Mouse (Mus musculus) liver, embryonic 14.5 days (tissue): ENCODE data around the gene Rps12-ps3. TPM values are rescaled to one million over a fixed set of nuclear protein-coding genes. Genes with fewer than 3 reads are reported as not detected.
A peak's percentile ranks its signal among the peaks of the same experiment; 100 is the strongest.

Experiments
- ATAC-seq: fragments of 200-750 bp; cut with Nextera tagmentation; 2 replicates; pipeline ENCODE4 v1.8.0; 2017; ENCODE audit warnings: moderate number of reproducible peaks, mild to moderate bottlenecking, moderate library complexity; ENCODE audit not compliant: insufficient read depth
- DNase-seq, 3 experiments: peaks; one replicate each; pipeline ENCODE4 v3.0.0-alpha.2; 2012 to 2013; ENCODE audit warnings: low read depth in 3 of 3, low spot score in 3 of 3
- H3K27ac ChIP-seq: fragments of 300-500 bp; sonication (generic); 2 replicates; pipeline ENCODE4 v1.5.1; 2014; ENCODE audit warnings: moderate library complexity, mild to moderate bottlenecking, control low read depth, inconsistent platforms
- H3K27me3 ChIP-seq: fragments of 300-500 bp; sonication (generic); 2 replicates; pipeline ENCODE4 v1.6.1; 2014; ENCODE audit warnings: mild to moderate bottlenecking, low read length, moderate library complexity; ENCODE audit not compliant: control insufficient read depth, insufficient read depth
- H3K36me3 ChIP-seq: fragments of 300-500 bp; sonication (generic); replicated peaks from 2 replicates; pipeline ENCODE4 v1.6.1; 2014; ENCODE audit warnings: low read depth; ENCODE audit not compliant: control insufficient read depth, insufficient read depth
- H3K4me1 ChIP-seq, 2 experiments: fragments of 200-500 bp in 1 of 2; fragments of 300-500 bp in 1 of 2; sonication (generic) in 1 of 2; replicated peaks; 2 replicates each; pipeline ENCODE4 v1.6.1; 2012 to 2014; ENCODE audit warnings: antibody characterized with exemption in 1 of 2, inconsistent platforms in 1 of 2, low read length in 1 of 2; ENCODE audit not compliant: control insufficient read depth in 2 of 2, insufficient read depth in 2 of 2
- H3K4me2 ChIP-seq: fragments of 300-500 bp; sonication (generic); 2 replicates; pipeline ENCODE4 v1.6.1; 2014; ENCODE audit warnings: low read depth, mild to moderate bottlenecking, control low read depth, moderate library complexity
- H3K4me3 ChIP-seq, 2 experiments: fragments of 200-500 bp in 1 of 2; fragments of 300-500 bp in 1 of 2; sonication (generic) in 1 of 2; 2 replicates each; pipeline ENCODE4 v1.5.1; 2012 to 2014; ENCODE audit warnings: low read depth in 2 of 2, low read length in 2 of 2, mild to moderate bottlenecking in 2 of 2, control low read depth in 1 of 2, inconsistent platforms in 1 of 2, moderate library complexity in 1 of 2; ENCODE audit not compliant: insufficient read depth in 1 of 2
- H3K9ac ChIP-seq: fragments of 300-500 bp; sonication (generic); replicated peaks from 2 replicates; pipeline ENCODE4 v1.6.1; 2014; ENCODE audit warnings: mild to moderate bottlenecking, control low read depth, moderate library complexity
- H3K9me3 ChIP-seq: fragments of 300-500 bp; sonication (generic); 2 replicates; pipeline ENCODE4 v1.6.1; 2016; ENCODE audit warnings: low read length, mixed read lengths; ENCODE audit not compliant: control insufficient read depth
- CTCF ChIP-seq: IDR thresholded peaks from 2 replicates; pipeline ENCODE4 v1.5.1; 2016; ENCODE audit warnings: antibody characterized with exemption, low read depth, control low read depth
- EP300 ChIP-seq: IDR thresholded peaks from 2 replicates; pipeline ENCODE4 v1.6.1; 2016; ENCODE audit warnings: antibody characterized with exemption, low read depth
- WGBS: fragments of 180-500 bp; shearing (Covaris S2); extraction: QIAGEN DNeasy Blood & Tissue Kit; methylation state at CpG from one replicate; pipeline ENCODE4 v1.1.7; 2014; ENCODE audit not compliant: insufficient replicate concordance; 5-methylcytosine and 5-hydroxymethylcytosine counted together
- polyA plus RNA-seq, 2 experiments: library from polyadenylated mRNA; depleted of rRNA in 1 of 2; stranded (reverse) in 1 of 2; unstranded in 1 of 2; fragments of >200 nt; fragmentation: Nextera tagmentation in 1 of 2; extraction: Ambion mirVana in 1 of 2; gene quantifications; 2 replicates each; pipeline versions ENCODE4 v1.2.1 to v1.2.3; 2012 to 2014

The Rps12-ps3 gene
- polyA plus RNA-seq, 2 experiments: 31.8 to 165 TPM

- H3K9me3 ChIP-seq: no peaks in the 10 kb centered on the region
- H3K4me1 ChIP-seq: peaks cover 64 to 66% of the 10 kb centered on the region in 2 experiments
- H3K9ac ChIP-seq: peak overlapping the region; percentile 34; the same call in 1 of the 2 replicates
- TF ChIP-seq CTCF: no peak
- TF ChIP-seq EP300: no peak
- peaks cover 2% of the 10 kb centered on the region; the same call in 1 of the 2 replicates for H3K27me3 ChIP-seq
- peak overlapping the region; percentile 46 for H3K4me2 ChIP-seq
- no peak for ATAC-seq
- no peak for DNase-seq
- no peak overlapping the region for H3K4me3 ChIP-seq
- 73% methylated on average over 3 of the region's 3 CpGs for WGBS
- H3K36me3 ChIP-seq: no peaks in the 10 kb centered on the region
- H3K27ac ChIP-seq: peak overlapping the region; percentile 77
These were observed 34.3 kb downstream of the Rps12-ps3 start for GRCm38 (mm10) chr19:59356388-59356787.

GRCm38 (mm10) chr19:59356843-59357595 is 34.9 kb downstream of the Rps12-ps3 start:
- TF ChIP-seq CTCF (no peak), EP300 (0 out of 2 replicates have a peak, but pooled peaks have one; percentile 27)
- Histone ChIP-seq H3K4me2 (peak overlapping the region; percentile 46), H3K9me3 (no peaks in the 10 kb centered on the region), H3K4me3 (no peak overlapping the region), H3K27ac (peak overlapping the region; percentile 77), H3K9ac (peak overlapping the region; percentile 34; the same call in 1 of the 2 replicates), H3K4me1 (peaks cover 71 to 73% of the 10 kb centered on the region in 2 experiments), H3K36me3 (no peaks in the 10 kb centered on the region), H3K27me3 (no peaks in the 10 kb centered on the region)
- ATAC-seq: peak; percentile 14; the same call in 1 of the 2 replicates
- WGBS: 30% methylated on average over 14 of the region's 14 CpGs
- peak in 1 of 3 experiments; percentile 39 for DNase-seq

DNA sequence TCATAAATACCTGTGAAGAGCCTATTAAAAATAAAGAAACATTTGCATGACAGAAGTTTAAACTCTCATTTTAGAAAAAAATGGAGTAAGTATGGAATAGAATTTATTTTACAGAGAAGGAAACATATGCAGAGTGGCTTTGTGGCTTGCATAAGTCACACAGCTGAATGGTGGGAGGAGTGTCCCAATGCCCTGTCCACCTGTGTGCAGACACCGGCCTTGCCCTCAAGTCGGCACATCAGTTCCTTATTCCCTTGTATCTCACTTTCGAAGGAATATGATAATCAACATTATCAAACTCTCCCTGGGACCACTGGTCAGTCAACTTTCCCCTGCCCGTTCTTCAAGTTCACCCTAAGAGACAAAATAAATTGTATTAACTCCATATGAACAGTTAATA is 35.8 kb downstream of the Rps12-ps3 start:
- Histone ChIP-seq H3K36me3 (no peaks in the 10 kb centered on the region), H3K4me3 (no peak overlapping the region), H3K4me1 (peaks cover 74 to 76% of the 10 kb centered on the region in 2 experiments), H3K27me3 (no peaks in the 10 kb centered on the region), H3K27ac (no peak overlapping the region), H3K9ac (no peak overlapping the region), H3K4me2 (no peak overlapping the region), H3K9me3 (no peaks in the 10 kb centered on the region)
- TF ChIP-seq EP300: no peak
- no peak for TF ChIP-seq CTCF
- no peak for DNase-seq
- 79% methylated on average over 4 of the region's 4 CpGs for WGBS
- no peak for ATAC-seq

DNA sequence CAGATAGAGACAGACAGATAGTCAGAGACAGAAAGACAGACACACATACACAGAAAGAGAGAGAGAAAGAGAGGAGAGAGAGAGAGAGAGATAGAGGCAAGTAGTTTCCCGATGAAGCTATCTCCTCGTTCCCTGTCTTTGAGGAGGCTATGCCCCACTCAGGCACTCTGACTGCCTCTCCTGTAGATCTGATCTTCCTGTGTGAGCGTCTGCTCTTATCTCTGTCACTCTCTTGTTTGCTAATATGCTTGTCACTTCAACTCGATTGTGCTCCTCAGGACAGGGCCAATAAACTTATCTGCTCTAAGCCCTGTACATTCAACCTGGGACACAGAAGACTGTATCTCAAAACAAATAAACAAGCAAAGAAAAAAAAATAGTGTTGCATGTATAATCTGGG is 37.1 kb downstream of the Rps12-ps3 start:
- H3K27me3 ChIP-seq: no peaks in the 10 kb centered on the region
- H3K36me3 ChIP-seq: no peaks in the 10 kb centered on the region
- no peaks in the 10 kb centered on the region for H3K9me3 ChIP-seq
- H3K4me3 ChIP-seq: no peak overlapping the region
- peaks cover 77 to 78% of the 10 kb centered on the region in 2 experiments for H3K4me1 ChIP-seq
- TF ChIP-seq CTCF (no peak), EP300 (peak; percentile 63)
- H3K4me2 ChIP-seq: peak overlapping the region; percentile 65
- DNase-seq (peak in 2 of 3 experiments; percentile 50 to 66), ATAC-seq (peak; percentile 47)
- peak overlapping the region; percentile 94 for H3K27ac ChIP-seq
- H3K9ac ChIP-seq: peak overlapping the region; percentile 40
- 6% methylated on average over 4 of the region's 4 CpGs for WGBS

DNA sequence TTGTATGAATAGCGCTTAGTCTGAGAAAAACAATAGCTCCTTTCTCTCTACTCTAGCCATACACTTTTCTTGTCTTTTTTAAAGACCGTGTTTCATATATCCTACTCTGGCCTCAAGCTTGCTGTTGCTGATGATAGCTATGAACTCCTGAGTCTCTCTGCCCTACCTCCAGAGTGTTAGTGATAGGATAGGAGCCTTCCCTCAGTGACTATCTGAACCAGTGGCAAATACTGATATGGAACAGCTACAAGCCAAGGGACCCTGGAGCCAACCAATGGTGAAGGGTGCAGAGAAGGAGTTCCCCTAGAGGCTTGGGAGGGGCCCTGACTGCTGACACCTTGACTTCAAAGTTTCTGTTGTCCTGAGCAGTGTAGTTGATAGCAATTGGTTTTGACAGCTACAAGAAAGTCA is 38.4 kb downstream of the Rps12-ps3 start:
- Histone ChIP-seq H3K9ac (peak overlapping the region; percentile 9; the same call in 1 of the 2 replicates), H3K4me3 (no peak overlapping the region), H3K36me3 (no peaks in the 10 kb centered on the region), H3K9me3 (no peaks in the 10 kb centered on the region), H3K27ac (peak overlapping the region; percentile 94), H3K4me2 (peak overlapping the region; percentile 65), H3K27me3 (no peaks in the 10 kb centered on the region), H3K4me1 (peaks cover 68 to 72% of the 10 kb centered on the region in 2 experiments)
- 34% methylated on average over 2 of the region's 2 CpGs for WGBS
- ATAC-seq: peak; percentile 98
- TF ChIP-seq CTCF (0 out of 2 replicates have a peak, but pooled peaks have one; percentile 13), EP300 (peak; percentile 89)
- peak; percentile 88 to 89 (median 89) for DNase-seq
